Mouse (Mus musculus) CH12.LX (cell line): Measurements from ENCODE around the gene Lrrc46. TPM values are rescaled to one million over a fixed set of nuclear protein-coding genes. Genes with fewer than 3 reads are reported as not detected.

Experiments
- DNase-seq: peaks from one replicate; pipeline ENCODE4 v3.0.0-alpha.2; 2013; ENCODE audit errors: extremely low read depth
- H3K27ac ChIP-seq: 2 replicates; pipeline ENCODE4 v1.5.1; 2012; ENCODE audit warnings: low read depth, mild to moderate bottlenecking, control low read depth, moderate library complexity; ENCODE audit not compliant: insufficient read depth
- H3K27me3 ChIP-seq: replicated peaks from 2 replicates; pipeline ENCODE3; 2012; ENCODE audit warnings: inconsistent platforms
- H3K36me3 ChIP-seq, 2 experiments: replicated peaks in 1 of 2; 2 replicates each; pipeline versions ENCODE3 to v1.6.1; 2012; ENCODE audit warnings: inconsistent platforms in 1 of 2, low read length in 1 of 2, mild to moderate bottlenecking in 1 of 2, mixed read lengths in 1 of 2, moderate library complexity in 1 of 2; ENCODE audit not compliant: control insufficient read depth in 1 of 2, insufficient read depth in 1 of 2
- H3K4me1 ChIP-seq, 2 experiments: 2 replicates each; pipeline ENCODE4 v1.6.1; 2012; ENCODE audit warnings: inconsistent platforms in 1 of 2, moderate library complexity in 1 of 2; ENCODE audit not compliant: insufficient read depth in 2 of 2, control insufficient read depth in 1 of 2
- H3K4me2 ChIP-seq: 2 replicates; pipeline ENCODE4 v1.6.1; 2012; ENCODE audit warnings: low read depth, mild to moderate bottlenecking, control low read depth; ENCODE audit not compliant: poor library complexity, insufficient read depth, severe bottlenecking
- H3K4me3 ChIP-seq, 3 experiments: fragments of 150-350 bp in 1 of 3; sonication (generic) in 1 of 3; replicated peaks in 1 of 3; 2 replicates each; pipeline versions ENCODE3 to v1.5.1; 2011 to 2012; ENCODE audit warnings: low read depth in 2 of 3, low read length in 2 of 3, mild to moderate bottlenecking in 2 of 3, moderate library complexity in 2 of 3, control low read depth in 1 of 3, improper control_type of control experiment in 1 of 3, inconsistent platforms in 1 of 3, mixed read lengths in 1 of 3; ENCODE audit not compliant: poor library complexity in 1 of 3
- H3K79me2 ChIP-seq: replicated peaks from 2 replicates; pipeline ENCODE4 v1.6.1; 2012; ENCODE audit warnings: mild to moderate bottlenecking, moderate library complexity; ENCODE audit not compliant: control insufficient read depth, poor library complexity, insufficient read depth, severe bottlenecking; ENCODE audit errors: extremely low read depth
- H3K9ac ChIP-seq: 2 replicates; pipeline ENCODE4 v1.6.1; 2012; ENCODE audit warnings: low read depth, mild to moderate bottlenecking, control low read depth, moderate library complexity; ENCODE audit not compliant: insufficient read depth
- H3K9me3 ChIP-seq: replicated peaks from 2 replicates; pipeline ENCODE3; 2012; ENCODE audit warnings: low read length, inconsistent platforms, mixed read lengths
- CHD1 ChIP-seq: IDR thresholded peaks from 2 replicates; pipeline ENCODE4 v1.6.1; 2012; ENCODE audit warnings: low read depth, low read length, improper control_type of control experiment, inconsistent platforms
- EP300 ChIP-seq: IDR thresholded peaks from 2 replicates; pipeline ENCODE4 v1.6.1; 2011; ENCODE audit warnings: low read length, improper control_type of control experiment
- ETS1 ChIP-seq: conservative IDR thresholded peaks from 2 replicates; pipeline ENCODE4 v1.6.1; 2012; ENCODE audit warnings: low read depth, mild to moderate bottlenecking, inconsistent platforms, low read length, improper control_type of control experiment, moderate library complexity
- IRF4 ChIP-seq: IDR thresholded peaks from 2 replicates; pipeline ENCODE4 v1.6.1; 2014; ENCODE audit warnings: low read depth, mild to moderate bottlenecking, inconsistent platforms, low read length, improper control_type of control experiment
- JUND ChIP-seq: conservative IDR thresholded peaks from 2 replicates; pipeline ENCODE4 v1.6.1; 2011; ENCODE audit warnings: low read depth, low read length, improper control_type of control experiment
- MAFK ChIP-seq: IDR thresholded peaks from 2 replicates; pipeline ENCODE4 v1.6.1; 2011; ENCODE audit warnings: low read length, improper control_type of control experiment; ENCODE audit not compliant: insufficient replicate concordance
- MAZ ChIP-seq: IDR thresholded peaks from 2 replicates; pipeline ENCODE4 v1.6.1; 2012; ENCODE audit warnings: low read depth, mild to moderate bottlenecking, inconsistent platforms, low read length, improper control_type of control experiment, moderate library complexity
- MXI1 ChIP-seq: IDR thresholded peaks from 2 replicates; pipeline ENCODE4 v1.6.1; 2011; ENCODE audit warnings: mild to moderate bottlenecking, low read depth, low read length, improper control_type of control experiment
- MYC ChIP-seq: IDR thresholded peaks from 2 replicates; pipeline ENCODE4 v1.6.1; 2011; ENCODE audit warnings: low read depth, mild to moderate bottlenecking, improper control_type of control experiment, low read length
- NELFE ChIP-seq: IDR thresholded peaks from 2 replicates; pipeline ENCODE4 v1.6.1; 2011; ENCODE audit warnings: low read depth, low read length, improper control_type of control experiment
- NRF1 ChIP-seq: IDR thresholded peaks from 2 replicates; pipeline ENCODE4 v1.6.1; 2014; ENCODE audit warnings: low read depth, mild to moderate bottlenecking, inconsistent platforms, low read length, improper control_type of control experiment, moderate library complexity
- PAX5 ChIP-seq: IDR thresholded peaks from 2 replicates; pipeline ENCODE4 v1.6.1; 2012; ENCODE audit warnings: low read length, inconsistent platforms, mixed read lengths
- RAD21 ChIP-seq: IDR thresholded peaks from 2 replicates; pipeline ENCODE4 v1.6.1; 2011; ENCODE audit warnings: low read depth, mild to moderate bottlenecking, low read length, improper control_type of control experiment, moderate library complexity
- SIN3A ChIP-seq: IDR thresholded peaks from 2 replicates; pipeline ENCODE4 v1.6.1; 2012; ENCODE audit warnings: low read length, improper control_type of control experiment, inconsistent platforms
- TBP ChIP-seq: conservative IDR thresholded peaks from 2 replicates; pipeline ENCODE4 v1.6.1; 2011; ENCODE audit warnings: low read depth, low read length, improper control_type of control experiment
- UBTF ChIP-seq: IDR thresholded peaks from 2 replicates; pipeline ENCODE4 v1.6.1; 2012; ENCODE audit warnings: low read depth, mild to moderate bottlenecking, inconsistent platforms, low read length, improper control_type of control experiment, moderate library complexity
- USF1 ChIP-seq: IDR thresholded peaks from 2 replicates; pipeline ENCODE4 v1.6.1; 2014; ENCODE audit warnings: low read depth, mild to moderate bottlenecking, inconsistent platforms, low read length, improper control_type of control experiment
- ZKSCAN1 ChIP-seq: IDR thresholded peaks from 2 replicates; pipeline ENCODE4 v1.6.1; 2012; ENCODE audit warnings: low read depth, inconsistent platforms, low read length, improper control_type of control experiment, borderline replicate concordance
- ZMIZ1 ChIP-seq: IDR thresholded peaks from 2 replicates; pipeline ENCODE4 v1.6.1; 2012; ENCODE audit warnings: low read depth, mild to moderate bottlenecking, inconsistent platforms, low read length, improper control_type of control experiment
- ZNF384 ChIP-seq: IDR thresholded peaks from 2 replicates; pipeline ENCODE4 v1.6.1; 2012; ENCODE audit warnings: low read depth, low read length, improper control_type of control experiment, inconsistent platforms
- dilution Hi-C: fragments of 300-500 bp; cut with MboI; formaldehyde crosslinking; loops from 2 replicates; pipeline ENCODE4 v1.14.3; 2020; ENCODE audit warnings: low sequenced_read_pairs; ENCODE audit not compliant: extremely low pct_unique_long_range_greater_than_20kb, extremely low pct_ligation_motif_present
- in situ Hi-C: fragments of 300-500 bp; cut with MboI; formaldehyde crosslinking; loops from 3 replicates; pipeline ENCODE4 v1.14.3; 2019; ENCODE audit warnings: low sequenced_read_pairs, low pct_ligation_motif_present, low pct_unique_long_range_greater_than_20kb, mixed read lengths
- polyA plus RNA-seq: library from polyadenylated mRNA; unstranded; fragments of >175 nt; gene quantifications from 2 replicates; pipeline ENCODE4 v1.2.1, GENCODE M21; 2012; ENCODE audit warnings: low read depth; ENCODE audit not compliant: insufficient read length
- total RNA-seq, 2 experiments: library from RNA; depleted of rRNA; stranded (reverse); fragments of 300-350 nt in 1 of 2; fragments of >200 nt in 1 of 2; gene quantifications; 2 replicates each; pipeline ENCODE4 v1.2.3; 2012 to 2014

Gene Lrrc46
- total and polyA plus RNA-seq, 3 experiments, result 0.38 to 0.91 TPM; not detected in 1

GRCm38 (mm10) chr11:97071129-97071528 lies 29.9 kb upstream of the Lrrc46 start:
- TF ChIP-seq MAZ, result no peak
- no peak for TF ChIP-seq EP300
- no peak for TF ChIP-seq ZMIZ1
- TF ChIP-seq RAD21, result no peak
- TF ChIP-seq ETS1, result no peak
- no peak for TF ChIP-seq IRF4
- TF ChIP-seq JUND, result no peak
- no peak for TF ChIP-seq ZNF384
- TF ChIP-seq MAFK, result no peak
- TF ChIP-seq MYC, result no peak
- TF ChIP-seq CHD1, result no peak
- TF ChIP-seq ZKSCAN1, result no peak
- no peak for TF ChIP-seq PAX5
- no peak for TF ChIP-seq TBP
- no peak for TF ChIP-seq UBTF
- TF ChIP-seq NRF1, result no peak
- no peak for TF ChIP-seq MXI1
- TF ChIP-seq USF1, result no peak
- no peak for TF ChIP-seq SIN3A
- Histone ChIP-seq H3K9me3 (no peaks in the 10 kb centered on the region), H3K27ac (no peak overlapping the region), H3K4me2 (no peak overlapping the region), H3K4me3 (no peak overlapping the region), H3K27me3 (no peaks in the 10 kb centered on the region), H3K79me2 (no peaks in the 10 kb centered on the region), H3K36me3 (peaks cover 26 to 47% of the 10 kb centered on the region in 2 experiments), H3K4me1 (no peaks in the 10 kb centered on the region), H3K9ac (no peak overlapping the region)
- DNase-seq, result no peak
- in situ Hi-C loops (no loop called here), dilution Hi-C loops (no loop called here)

GRCm38 (mm10) chr11:97069770-97070169 lies 28.6 kb upstream of the Lrrc46 start:
- H3K36me3 ChIP-seq, result peaks cover 36 to 60% of the 10 kb centered on the region in 2 experiments
- DNase-seq, result no peak
- no peaks in the 10 kb centered on the region for H3K27me3 ChIP-seq
- H3K9ac ChIP-seq, result no peak overlapping the region
- no peak overlapping the region for H3K4me2 ChIP-seq
- dilution Hi-C loops (no loop called here), in situ Hi-C loops (loop anchor here (5.0 kb wide), 1 partner anchor 93 kb away; no protein-coding TSS in a partner anchor)
- H3K79me2 ChIP-seq, result no peaks in the 10 kb centered on the region
- TF ChIP-seq NRF1, result no peak
- TF ChIP-seq NELFE, result no peak
- H3K4me1 ChIP-seq, result no peaks in the 10 kb centered on the region
- H3K9me3 ChIP-seq, result no peaks in the 10 kb centered on the region
- H3K27ac ChIP-seq, result no peak overlapping the region
- H3K4me3 ChIP-seq, result no peak overlapping the region
